ENCODE assay signal across 25 mouse cellular contexts in genomic region chr5:74571767-74572166, GRCm38 (mm10). TPM values are rescaled to one million over a fixed set of nuclear protein-coding genes. Genes with fewer than 3 reads are reported as not detected.
DNase-seq lines count a peak whose midpoint lies in the region; ATAC-seq and TF ChIP-seq lines count a peak whose summit lies in the region.
"Had no signal": no experiment of that assay in that cellular context is flagged by ENCODE, and none has a peak within 500 bp of the region (broad histone marks: within the 10 kb centered on the region; RNA-seq: fewer than 3 reads in every experiment).

No protein-coding gene starts in this region.

- H3K9ac ChIP-seq in lung, postnatal 0 days (replicated peaks; ENCODE audit: low read depth) = no peak overlapping the region
- no peak overlapping the region for H3K9ac ChIP-seq in intestine, postnatal 0 days (ENCODE audit: low read depth, low read length)
- H3K9ac ChIP-seq in forebrain, embryonic 14.5 days (ENCODE audit: low read length) = no peak overlapping the region
- H3K9ac ChIP-seq: embryonic facial prominence, embryonic 12.5 days; forebrain, embryonic 13.5 days had no signal

- peak; percentile 96 for ATAC-seq in lung, postnatal 0 days
- no peak for ATAC-seq in intestine, postnatal 0 days
- ATAC-seq in forebrain, embryonic 14.5 days = no peak
- ATAC-seq: activated CD4-positive, CD25-positive, alpha-beta regulatory T cell, adult 4 months; CD4-positive, CD25-positive, alpha-beta regulatory T cell, adult 4 months; forebrain, embryonic 13.5 days; Patski had no signal

- no peaks in the 10 kb centered on the region for H3K9me3 ChIP-seq in lung, postnatal 0 days (ENCODE audit: low read length)
- H3K9me3 ChIP-seq in intestine, postnatal 0 days (ENCODE audit: control insufficient read depth) = no peaks in the 10 kb centered on the region
- H3K9me3 ChIP-seq in forebrain, embryonic 14.5 days (replicated peaks; ENCODE audit: control insufficient read depth, low read length) = no peaks in the 10 kb centered on the region
- H3K9me3 ChIP-seq: embryonic facial prominence, embryonic 10.5 days; embryonic facial prominence, embryonic 12.5 days; forebrain, embryonic 13.5 days; G1E had no signal

- TF ChIP-seq EP300 in lung, postnatal 0 days (IDR thresholded peaks at IDR 0.05) = peak; percentile 72

- no peak for TF ChIP-seq CTCF in lung, postnatal 0 days (IDR thresholded peaks at IDR 0.05)
- no peak for TF ChIP-seq CTCF in intestine, postnatal 0 days (IDR thresholded peaks at IDR 0.05; ENCODE audit: low read depth)

- H3K27me3 ChIP-seq in lung, postnatal 0 days (replicated peaks; ENCODE audit: insufficient read depth, low read length) = no peaks in the 10 kb centered on the region
- no peaks in the 10 kb centered on the region for H3K27me3 ChIP-seq in intestine, postnatal 0 days (replicated peaks; ENCODE audit: control insufficient read depth, insufficient read depth, low read length)
- H3K27me3 ChIP-seq in forebrain, embryonic 14.5 days (replicated peaks; ENCODE audit: control insufficient read depth, insufficient read depth, low read length) = no peaks in the 10 kb centered on the region
- H3K27me3 ChIP-seq: CH12.LX; embryonic facial prominence, embryonic 12.5 days; forebrain, embryonic 13.5 days; Patski had no signal

- peak; percentile 25 to 59 for DNase-seq in lung, adult 18-20 months
- no peak for DNase-seq in lung, postnatal 14 days
- peak; percentile 17 for DNase-seq in gonadal fat pad, adult 2 months (ENCODE audit: low read depth)
- DNase-seq in lung, postnatal 0 days (ENCODE audit: low spot score) = peak; percentile 88
- peak; percentile 57 for DNase-seq in lung, postnatal 25 days (ENCODE audit: low spot score)
- no peak for DNase-seq in forebrain, embryonic 14.5 days (ENCODE audit: low spot score)
- no peak for DNase-seq in spleen, postnatal 14 days (ENCODE audit: low spot score in 2 of 2)
- DNase-seq: adrenal gland, adult 8-10 months; adrenal gland, postnatal 14 days; adrenal gland, postnatal 36 days; B cell, adult 2 months; cerebellum, adult 11-12 months; cerebellum, adult 2 months; cerebellum, adult 9-10 months; cerebellum, postnatal 10 days; cerebellum, postnatal 25 days had no signal

- H3K4me2 ChIP-seq in lung, postnatal 0 days (replicated peaks; ENCODE audit: low read depth, low read length) = no peak overlapping the region
- no peak overlapping the region for H3K4me2 ChIP-seq in intestine, postnatal 0 days (replicated peaks; ENCODE audit: low read depth)
- H3K4me2 ChIP-seq in forebrain, embryonic 14.5 days (ENCODE audit: low read length) = no peak overlapping the region
- H3K4me2 ChIP-seq: embryonic facial prominence, embryonic 12.5 days; forebrain, embryonic 13.5 days had no signal

- no peak overlapping the region for H3K4me3 ChIP-seq in lung, postnatal 0 days (ENCODE audit: low read depth, low read length)
- H3K4me3 ChIP-seq in intestine, postnatal 0 days (ENCODE audit: low read depth, low read length) = no peak overlapping the region
- H3K4me3 ChIP-seq in forebrain, embryonic 14.5 days (ENCODE audit: low read depth, low read length) = no peak overlapping the region
- H3K4me3 ChIP-seq: embryonic facial prominence, embryonic 10.5 days; embryonic facial prominence, embryonic 12.5 days; forebrain, embryonic 13.5 days had no signal

- H3K36me3 ChIP-seq in lung, postnatal 0 days (ENCODE audit: insufficient read depth, low read length) = no peaks in the 10 kb centered on the region
- H3K36me3 ChIP-seq in intestine, postnatal 0 days (ENCODE audit: control insufficient read depth, insufficient read depth) = peaks cover 33% of the 10 kb centered on the region; the same call in 1 of the 2 replicates
- peaks cover 27% of the 10 kb centered on the region for H3K36me3 ChIP-seq in forebrain, embryonic 14.5 days (ENCODE audit: control insufficient read depth, insufficient read depth, low read length)

- H3K27ac ChIP-seq in lung, postnatal 0 days (ENCODE audit: low read length) = no peak overlapping the region
- H3K27ac ChIP-seq in intestine, postnatal 0 days (ENCODE audit: low read depth, low read length) = no peak overlapping the region
- H3K27ac ChIP-seq in forebrain, embryonic 14.5 days (ENCODE audit: low read depth, low read length) = no peak overlapping the region
- H3K27ac ChIP-seq: embryonic facial prominence, embryonic 10.5 days; embryonic facial prominence, embryonic 12.5 days; forebrain, embryonic 13.5 days had no signal

- WGBS in lung, postnatal 0 days = 54% methylated on average over 6 of the region's 6 CpGs
- WGBS in intestine, postnatal 0 days = 80% methylated on average over 6 of the region's 6 CpGs
- WGBS in forebrain, embryonic 14.5 days = 93% methylated on average over 6 of the region's 6 CpGs

- no peaks in the 10 kb centered on the region for H3K4me1 ChIP-seq in lung, postnatal 0 days (ENCODE audit: insufficient read depth, low read depth, low read length)
- H3K4me1 ChIP-seq in intestine, postnatal 0 days (replicated peaks; ENCODE audit: control insufficient read depth, insufficient read depth, low read length) = no peaks in the 10 kb centered on the region
- H3K4me1 ChIP-seq in forebrain, embryonic 14.5 days (ENCODE audit: control insufficient read depth, insufficient read depth, low read length) = no peaks in the 10 kb centered on the region
- H3K4me1 ChIP-seq: embryonic facial prominence, embryonic 10.5 days; embryonic facial prominence, embryonic 12.5 days; forebrain, embryonic 13.5 days had no signal

RNA-seq across cellular contexts. Expression of gene Fip1l1, which starts 36.5 kb away (rescaled TPM):
- 18.2 and 26.8 TPM in 2 replicates for polyA plus RNA-seq in gonadal fat pad, adult 2 months (2012; rRNA removed)
- 36.6 and 45.2 TPM in 2 replicates for polyA plus RNA-seq in lung, postnatal 0 days (2015; fragmentation: Nextera tagmentation; extraction: Ambion mirVana)
- polyA plus RNA-seq in intestine, postnatal 0 days (2015; fragmentation: Nextera tagmentation; extraction: Ambion mirVana) = 37.7 and 42.0 TPM in 2 replicates
- 55.2 and 70.1 TPM in 2 replicates for polyA plus RNA-seq in forebrain, embryonic 14.5 days (2014; fragmentation: Nextera tagmentation; extraction: Ambion mirVana)

RNA-seq across cellular contexts. Expression of gene Scfd2, which starts 40.2 kb away (rescaled TPM):
- 18.5 and 20.2 TPM in 2 replicates for polyA plus RNA-seq in gonadal fat pad, adult 2 months (2012; rRNA removed)
- 10.9 and 11.4 TPM in 2 replicates for polyA plus RNA-seq in lung, postnatal 0 days (2015; fragmentation: Nextera tagmentation; extraction: Ambion mirVana)
- 16.8 and 17.6 TPM in 2 replicates for polyA plus RNA-seq in intestine, postnatal 0 days (2015; fragmentation: Nextera tagmentation; extraction: Ambion mirVana)
- polyA plus RNA-seq in forebrain, embryonic 14.5 days (2014; fragmentation: Nextera tagmentation; extraction: Ambion mirVana) = 18.6 and 22.4 TPM in 2 replicates

Comparison
In these comparisons a context has a peak if more than half of its experiments do, and no peak if none do; other contexts are left out.
1. DNase-seq: peak in lung, adult 18-20 months (2 of 2), gonadal fat pad, adult 2 months (single experiment), lung, postnatal 0 days (single experiment) and lung, postnatal 25 days (single experiment); none in lung, postnatal 14 days (single experiment), forebrain, embryonic 14.5 days (single experiment) and spleen, postnatal 14 days (0 of 2).